Mouse (Mus musculus) kidney, adult 2 months (tissue): ENCODE data around the gene Fdxacb1.

Experiments used
- CTCF ChIP-seq: fragments of 200-500 bp; conservative IDR thresholded peaks from 2 replicates; pipeline ENCODE4 v1.5.1; 2011; ENCODE audit warnings: low read depth, mild to moderate bottlenecking, control low read depth, low read length, moderate library complexity, mixed read lengths; ENCODE audit not compliant: insufficient read depth, insufficient read length
- POLR2A ChIP-seq: fragments of 200-500 bp; IDR thresholded peaks from one replicate; pipeline ENCODE4 v1.6.1; 2011; ENCODE audit warnings: low read depth, low read length, control low read depth

DNA sequence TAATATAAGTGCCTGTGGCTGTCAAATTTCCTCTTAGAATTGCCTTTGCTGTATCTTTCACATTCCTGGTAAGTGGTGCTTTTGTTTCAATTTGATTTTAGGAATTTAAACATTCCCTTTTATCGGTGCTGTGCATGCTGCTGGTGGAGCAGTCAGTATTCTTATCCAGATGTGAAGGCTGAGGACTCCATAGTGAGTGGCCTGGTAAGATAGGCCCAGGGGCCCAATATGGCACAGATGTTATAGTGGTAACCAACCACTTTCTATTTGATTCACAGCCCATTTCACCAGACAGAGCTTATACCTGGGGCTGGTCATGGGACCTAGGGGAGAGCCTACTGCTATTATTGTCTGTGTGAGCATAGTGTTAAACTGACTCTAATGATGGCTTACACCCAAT, 48.5 kb downstream of the Fdxacb1 start:
- no peak for TF ChIP-seq POLR2A
- TF ChIP-seq CTCF, result no peak
